ENCODE assay signal across 19 mouse cellular contexts in the genomic region with DNA sequence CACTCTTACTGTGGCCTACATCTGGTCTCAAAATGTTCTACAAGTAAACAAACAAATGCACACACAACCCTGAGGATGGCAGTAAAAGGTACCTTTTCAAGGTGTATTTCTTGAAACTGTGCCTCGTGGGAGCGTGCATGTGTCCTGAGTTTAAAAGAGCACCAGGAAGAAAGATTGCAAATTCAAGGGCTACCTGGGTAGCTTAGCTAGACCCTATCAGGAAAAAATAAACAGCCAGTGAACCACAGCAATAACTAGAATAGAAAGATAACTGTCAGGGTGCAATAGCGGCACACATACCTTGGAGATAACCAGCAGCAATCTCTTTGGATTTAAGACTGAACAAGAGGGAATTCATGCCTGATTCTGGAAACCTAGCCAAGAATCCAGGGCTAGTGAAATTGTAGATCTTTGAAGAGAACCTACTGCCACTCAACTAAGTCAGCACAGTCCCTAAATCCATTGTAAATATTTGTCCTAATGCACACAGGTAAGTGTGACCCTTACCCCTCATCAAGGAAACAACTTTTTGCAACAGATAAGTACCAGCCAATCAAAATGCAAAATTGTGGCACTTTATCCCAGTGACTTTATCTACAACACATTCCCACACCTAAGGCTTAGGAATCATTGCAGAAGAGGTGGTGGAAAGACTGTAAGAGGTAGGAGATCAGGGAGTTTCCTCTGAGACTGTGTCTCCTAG.
"Had no signal": no experiment of that assay in that cellular context is flagged by ENCODE, and none has a peak within 500 bp of the region (broad histone marks: within the 10 kb centered on the region; RNA-seq: fewer than 3 reads in every experiment).

No protein-coding gene starts in this region.

- H3K27me3 ChIP-seq: midbrain, embryonic 12.5 days; neural tube, embryonic 13.5 days; neural tube, embryonic 15.5 days had no signal

- H3K36me3 ChIP-seq: midbrain, embryonic 10.5 days; midbrain, embryonic 12.5 days; neural tube, embryonic 13.5 days; neural tube, embryonic 15.5 days had no signal

- H3K27ac ChIP-seq: midbrain, embryonic 10.5 days; midbrain, embryonic 12.5 days; neural tube, embryonic 13.5 days; neural tube, embryonic 15.5 days had no signal

- H3K4me3 ChIP-seq: midbrain, embryonic 10.5 days; midbrain, embryonic 12.5 days; myocyte; neural tube, embryonic 13.5 days; neural tube, embryonic 15.5 days had no signal

- H3K9ac ChIP-seq: lung, embryonic 14.5 days; midbrain, embryonic 12.5 days; neural tube, embryonic 13.5 days; neural tube, embryonic 15.5 days had no signal

- H3K4me2 ChIP-seq: lung, embryonic 14.5 days; midbrain, embryonic 12.5 days; neural tube, embryonic 13.5 days; neural tube, embryonic 15.5 days had no signal

- H3K9me3 ChIP-seq: midbrain, embryonic 10.5 days; midbrain, embryonic 12.5 days; neural tube, embryonic 13.5 days; neural tube, embryonic 15.5 days had no signal

- ATAC-seq: midbrain, embryonic 16.5 days had no signal

- DNase-seq: lung, adult 18-20 months; lung, embryonic 14.5 days; lung, postnatal 10 days; lung, postnatal 4 days; midbrain, embryonic 14.5 days; retina, postnatal 1 day; right cerebral cortex, adult 18-20 months; right cerebral cortex, postnatal 25 days; right cerebral cortex, postnatal 4 days; spleen, adult 18-20 months; thymus, adult 2 months; thymus, postnatal 25 days; thymus, postnatal 4 days had no signal

- H3K4me1 ChIP-seq: midbrain, embryonic 10.5 days; midbrain, embryonic 12.5 days; neural tube, embryonic 13.5 days; neural tube, embryonic 15.5 days had no signal
